8 mouse cellular contexts compared by ENCODE assay signal in the genomic region with DNA sequence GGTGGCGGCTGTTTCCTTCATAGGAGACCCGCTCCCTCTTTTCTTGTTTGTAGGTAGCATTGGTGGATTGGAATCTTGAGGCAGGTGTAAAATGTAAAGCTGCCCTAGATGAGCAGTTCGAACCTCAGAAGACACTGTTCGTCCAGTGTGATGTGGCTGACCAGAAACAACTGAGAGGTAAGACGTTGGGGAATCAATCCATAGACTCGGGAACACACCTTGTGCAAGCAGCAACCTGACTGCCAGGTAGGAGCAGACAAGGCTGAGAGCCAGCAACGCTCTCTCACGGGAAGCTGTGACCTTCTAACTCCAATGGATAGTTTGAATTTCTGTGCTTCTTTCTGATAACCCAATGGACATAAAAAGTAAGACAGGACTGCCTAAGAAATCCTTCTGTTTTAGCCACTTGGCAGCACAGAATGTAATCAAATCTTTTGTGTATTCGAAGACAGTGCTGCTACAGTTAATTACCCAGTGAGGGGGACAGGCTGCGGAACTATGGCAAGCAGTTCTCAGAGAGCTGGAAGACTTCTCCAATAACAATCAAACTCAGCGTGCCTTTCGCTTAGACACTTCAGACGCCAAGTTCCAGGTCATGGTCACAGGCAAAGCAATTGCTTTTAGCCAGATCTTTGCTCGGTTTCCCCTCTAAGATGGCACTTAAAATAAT. TPM values are rescaled to one million over a fixed set of nuclear protein-coding genes. Genes with fewer than 3 reads are reported as not detected.
DNase-seq lines count a peak whose midpoint lies in the region; ATAC-seq and TF ChIP-seq lines count a peak whose summit lies in the region.

No protein-coding gene starts in this region.

- no peaks in the 10 kb centered on the region for H3K9me3 ChIP-seq in hindbrain, embryonic 11.5 days (ENCODE audit: control insufficient read depth, low read length)
- H3K9me3 ChIP-seq in midbrain, embryonic 12.5 days: no peaks in the 10 kb centered on the region

- no peak overlapping the region for H3K27ac ChIP-seq in kidney, adult 2 months (ENCODE audit: insufficient read depth, low read depth, low read length)
- no peak overlapping the region for H3K27ac ChIP-seq in cortical plate, adult 2 months (ENCODE audit: insufficient read depth, low read length)
- no peak overlapping the region for H3K27ac ChIP-seq in hindbrain, embryonic 11.5 days (ENCODE audit: low read depth, low read length)
- H3K27ac ChIP-seq in midbrain, embryonic 12.5 days (replicated peaks): no peak overlapping the region

- ATAC-seq in hindbrain, embryonic 11.5 days (ENCODE audit: low FRiP score): no peak
- no peak for ATAC-seq in midbrain, embryonic 12.5 days (ENCODE audit: low FRiP score, low read depth)

- no peaks in the 10 kb centered on the region for H3K36me3 ChIP-seq in kidney, adult 2 months (ENCODE audit: control insufficient read depth, insufficient read depth, low read length)
- H3K36me3 ChIP-seq in hindbrain, embryonic 11.5 days (ENCODE audit: control insufficient read depth, insufficient read depth, low read length): no peaks in the 10 kb centered on the region
- H3K36me3 ChIP-seq in midbrain, embryonic 12.5 days: no peaks in the 10 kb centered on the region

- no peak for DNase-seq in kidney, adult 2 months
- no peak for DNase-seq in kidney, postnatal 25 days
- no peak for DNase-seq in hindbrain, embryonic 11.5 days (ENCODE audit: low spot score)
- no peak for DNase-seq in adrenal gland, postnatal 4 days (ENCODE audit: low spot score in 2 of 2)
- no peak for DNase-seq in spleen, postnatal 10 days (ENCODE audit: low spot score in 2 of 2)
- DNase-seq in layer of hippocampus, postnatal 14 days (ENCODE audit: low spot score in 2 of 2): no peak

- H3K4me2 ChIP-seq in hindbrain, embryonic 11.5 days (replicated peaks; ENCODE audit: low read depth, low read length): peak overlapping the region; percentile 81
- peak overlapping the region; percentile 86 for H3K4me2 ChIP-seq in midbrain, embryonic 12.5 days (replicated peaks)

- TF ChIP-seq POLR2A in kidney, adult 2 months (IDR thresholded peaks at IDR 0.05; ENCODE audit: low read depth, low read length): no peak
- TF ChIP-seq POLR2A in cortical plate, adult 2 months (IDR thresholded peaks at IDR 0.05; ENCODE audit: extremely low read depth, insufficient read depth, low read length): no peak

- WGBS in kidney, adult 2 months: 17% methylated on average over 14 of the region's 14 CpGs
- 28% methylated on average over 14 of the region's 14 CpGs for WGBS in hindbrain, embryonic 11.5 days
- 21% methylated on average over 14 of the region's 14 CpGs for WGBS in midbrain, embryonic 12.5 days

- no peak for TF ChIP-seq CTCF in kidney, adult 2 months (conservative IDR thresholded peaks at IDR 0.05; ENCODE audit: insufficient read depth, insufficient read length, low read depth, low read length)
- no peak for TF ChIP-seq CTCF in cortical plate, adult 2 months (IDR thresholded peaks at IDR 0.05; ENCODE audit: extremely low read depth, insufficient read depth, low read length)

- H3K4me3 ChIP-seq in kidney, adult 2 months (ENCODE audit: insufficient read depth, low read depth, low read length): peak overlapping the region; percentile 63
- peak overlapping the region; percentile 40 for H3K4me3 ChIP-seq in cortical plate, adult 2 months (ENCODE audit: insufficient read depth, low read length)
- H3K4me3 ChIP-seq in hindbrain, embryonic 11.5 days (ENCODE audit: low read depth, low read length): peak overlapping the region; percentile 47
- peak overlapping the region; percentile 50 for H3K4me3 ChIP-seq in midbrain, embryonic 12.5 days

- H3K9ac ChIP-seq in hindbrain, embryonic 11.5 days (ENCODE audit: low read depth, low read length): peak overlapping the region; percentile 54
- no peak overlapping the region for H3K9ac ChIP-seq in midbrain, embryonic 12.5 days (replicated peaks)

- no peaks in the 10 kb centered on the region for H3K27me3 ChIP-seq in kidney, adult 2 months (replicated peaks; ENCODE audit: control insufficient read depth, insufficient read depth, low read length)
- H3K27me3 ChIP-seq in hindbrain, embryonic 11.5 days (ENCODE audit: control insufficient read depth, insufficient read depth, low read length): peaks cover 4% of the 10 kb centered on the region; the same call in 1 of the 2 replicates
- peaks cover 22% of the 10 kb centered on the region for H3K27me3 ChIP-seq in midbrain, embryonic 12.5 days

- peaks cover 4% of the 10 kb centered on the region for H3K4me1 ChIP-seq in kidney, adult 2 months (ENCODE audit: control insufficient read depth, insufficient read depth, low read length)
- peaks cover 3% of the 10 kb centered on the region; the same call in 1 of the 2 replicates for H3K4me1 ChIP-seq in cortical plate, adult 2 months (ENCODE audit: control insufficient read depth, insufficient read depth, low read length)
- H3K4me1 ChIP-seq in hindbrain, embryonic 11.5 days (replicated peaks; ENCODE audit: control insufficient read depth, insufficient read depth, low read length): peaks cover 4% of the 10 kb centered on the region; the same call in 1 of the 2 replicates
- H3K4me1 ChIP-seq in midbrain, embryonic 12.5 days: peaks cover 9% of the 10 kb centered on the region

RNA-seq across cellular contexts. Expression of a gene that starts 0.6 kb away (rescaled TPM):
- polyA plus RNA-seq in kidney, adult 2 months (2012; rRNA removed): 18.4 and 18.8 TPM in 2 replicates
- 7.6 and 10.6 TPM in 2 replicates for polyA plus RNA-seq in cortical plate, adult 2 months (2012; rRNA removed)
- 19.2 and 19.4 TPM in 2 replicates for polyA plus RNA-seq in hindbrain, embryonic 11.5 days (2014; fragmentation: Nextera tagmentation; extraction: Ambion mirVana)
- 7.8 and 9.7 TPM in 2 replicates for polyA plus RNA-seq in midbrain, embryonic 12.5 days (2016; fragmentation: Nextera tagmentation; extraction: Ambion mirVana)
- 10 to 100 TPM in 1 of 2 experiments, 1 to 10 TPM in 1; 6.9 to 11.1 TPM for total RNA-seq in adrenal gland, postnatal 4 days (2021)
- total RNA-seq in layer of hippocampus, postnatal 14 days (2021): 1 to 10 TPM; 2.8 to 4.1 TPM
